Mouse (Mus musculus) ES-E14 (cell line): ENCODE measurements at regions not wholly inside any gene's neighbourhood (a gene's known extent, or its start where the extent isn't known, plus 50 kb on each side); places are given as distances from the start of the nearest gene placed in this dataset.

Source experiments
- HCFC1 ChIP-seq: IDR thresholded peaks from 2 replicates; pipeline ENCODE4 v1.6.1; 2012; ENCODE audit warnings: low read length, inconsistent platforms, borderline replicate concordance; ENCODE audit not compliant: insufficient read depth
- ZNF384 ChIP-seq: IDR thresholded peaks from 2 replicates; pipeline ENCODE4 v1.6.1; 2012; ENCODE audit warnings: low read depth, low read length, inconsistent platforms

GRCm38 (mm10) chr17:50412446-50412845, 96.8 kb upstream of the Plcl2 start:
- TF ChIP-seq HCFC1 (no peak), ZNF384 (no peak)
